Mouse (Mus musculus) liver, postnatal 0 days (tissue): Measurements from ENCODE around the gene Cnnm2. TPM values are rescaled to one million over a fixed set of nuclear protein-coding genes. Genes with fewer than 3 reads are reported as not detected.
"Not testable (repeated sequence)": the region's sequence is repeated elsewhere in the genome, so short reads cannot be mapped to it uniquely, and the experiment has no call there.

ENCODE experiments used
- ATAC-seq: fragments of 200-750 bp; cut with Nextera tagmentation; 2 replicates; pipeline ENCODE4 v1.8.0; 2017; ENCODE audit warnings: mild to moderate bottlenecking, moderate library complexity
- DNase-seq: peaks from one replicate; pipeline ENCODE4 v3.0.0-alpha.2; 2016
- H3K27ac ChIP-seq: fragments of 300-500 bp; sonication (generic); 2 replicates; pipeline ENCODE4 v1.5.1; 2014; ENCODE audit warnings: antibody characterized with exemption, moderate library complexity, mild to moderate bottlenecking, low read depth
- H3K27me3 ChIP-seq: fragments of 300-500 bp; sonication (generic); 2 replicates; pipeline ENCODE4 v1.6.1; 2014; ENCODE audit warnings: low read length, control low read depth, mixed read lengths; ENCODE audit not compliant: insufficient read depth
- H3K36me3 ChIP-seq: fragments of 300-500 bp; sonication (generic); replicated peaks from 2 replicates; pipeline ENCODE4 v1.6.1; 2014; ENCODE audit warnings: mild to moderate bottlenecking, control low read depth, low read length, moderate library complexity, mixed read lengths; ENCODE audit not compliant: insufficient read depth
- H3K4me1 ChIP-seq: fragments of 300-500 bp; sonication (generic); 2 replicates; pipeline ENCODE4 v1.6.1; 2014; ENCODE audit warnings: antibody characterized with exemption, mild to moderate bottlenecking, control low read depth; ENCODE audit not compliant: insufficient read depth
- H3K4me2 ChIP-seq: fragments of 300-500 bp; sonication (generic); 2 replicates; pipeline ENCODE4 v1.6.1; 2014; ENCODE audit warnings: low read depth, mild to moderate bottlenecking, low read length, moderate library complexity, mixed read lengths
- H3K4me3 ChIP-seq: fragments of 300-500 bp; sonication (generic); 2 replicates; pipeline ENCODE4 v1.5.1; 2014; ENCODE audit warnings: low read depth, low read length
- H3K9ac ChIP-seq: fragments of 300-500 bp; sonication (generic); replicated peaks from 2 replicates; pipeline ENCODE4 v1.6.1; 2014; ENCODE audit warnings: mild to moderate bottlenecking, moderate library complexity
- H3K9me3 ChIP-seq: fragments of 300-500 bp; sonication (generic); 2 replicates; pipeline ENCODE4 v1.6.1; 2016; ENCODE audit warnings: mild to moderate bottlenecking, control low read depth, low read length, mixed read lengths
- CTCF ChIP-seq: sonication (generic); IDR thresholded peaks from 2 replicates; pipeline ENCODE4 v1.5.1; 2016; ENCODE audit warnings: antibody characterized with exemption, low read depth
- EP300 ChIP-seq: IDR thresholded peaks from 2 replicates; pipeline ENCODE4 v1.6.1; 2016; ENCODE audit warnings: antibody characterized with exemption, low read depth, mild to moderate bottlenecking
- WGBS: fragments of 180-500 bp; shearing (Covaris S2); extraction: QIAGEN DNeasy Blood & Tissue Kit; methylation state at CpG from one replicate; pipeline ENCODE4 v1.1.7; 2014; ENCODE audit not compliant: insufficient replicate concordance; 5-methylcytosine and 5-hydroxymethylcytosine counted together
- polyA plus RNA-seq: library from polyadenylated mRNA; unstranded; fragments of >200 nt; fragmentation: Nextera tagmentation; extraction: Ambion mirVana; gene quantifications from 2 replicates; pipeline ENCODE4 v1.2.1, GENCODE M21; 2015

Gene Cnnm2
- polyA plus RNA-seq, 1 experiment from 2014 or later, result 1.6 TPM

GRCm38 (mm10) chr19:46752235-46752634 is 9.2 kb upstream of the Cnnm2 start:
- H3K9me3 ChIP-seq, result no peaks in the 10 kb centered on the region
- H3K27me3 ChIP-seq, result no peaks in the 10 kb centered on the region; the same call in 1 of the 2 replicates
- WGBS, result 78% methylated on average over 5 of the region's 5 CpGs
- no peak for ATAC-seq
- no peak overlapping the region for H3K4me2 ChIP-seq
- TF ChIP-seq CTCF (no peak), EP300 (no peak)
- peaks cover 3% of the 10 kb centered on the region; the same call in 1 of the 2 replicates for H3K4me1 ChIP-seq
- no peak overlapping the region for H3K4me3 ChIP-seq
- no peak overlapping the region for H3K27ac ChIP-seq
- DNase-seq, result no peak
- no peaks in the 10 kb centered on the region for H3K36me3 ChIP-seq
- H3K9ac ChIP-seq, result no peak overlapping the region

DNA sequence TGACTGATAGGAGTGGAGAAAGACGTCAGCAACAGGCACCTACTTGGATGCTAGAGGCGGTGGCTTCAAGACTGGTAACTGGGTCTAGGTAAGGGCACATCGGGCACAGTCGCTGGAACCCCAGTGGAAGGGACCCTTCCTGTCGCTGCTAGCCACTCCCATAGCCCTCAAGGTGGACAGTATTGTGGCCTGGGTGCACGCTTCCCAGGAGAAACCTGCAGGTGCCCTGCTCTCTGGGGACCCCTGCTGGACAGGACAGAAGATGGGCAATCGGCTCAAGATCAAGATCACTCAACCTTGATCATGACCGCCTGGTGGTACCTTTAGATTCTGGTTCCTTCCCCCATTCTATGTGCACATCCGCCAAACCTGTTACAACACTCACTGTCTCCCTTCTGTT is 6.3 kb upstream of the Cnnm2 start:
- WGBS, result 49% methylated on average over 9 of the region's 9 CpGs
- DNase-seq, result peak; percentile 66

DNA sequence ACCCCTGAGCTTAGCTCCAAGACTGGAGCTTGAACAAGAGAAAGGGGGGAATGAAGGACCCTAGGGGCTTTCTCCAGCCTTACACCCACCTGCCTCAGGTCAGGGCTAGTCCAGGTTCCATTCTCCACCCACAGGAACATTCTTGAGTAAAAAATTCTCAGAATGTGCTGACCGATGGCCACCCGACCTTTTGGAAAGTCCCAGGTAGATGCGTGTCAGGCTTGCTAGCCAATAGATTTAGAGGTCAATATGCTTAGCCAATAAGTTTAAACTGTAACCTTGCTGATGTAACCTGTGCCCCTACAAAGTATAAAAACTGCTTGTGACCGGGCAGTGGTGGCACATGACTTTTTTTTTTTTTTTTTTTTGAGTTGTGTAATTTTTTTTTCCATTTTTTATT is 5.2 kb upstream of the Cnnm2 start:
- DNase-seq (no peak), ATAC-seq (no peak)
- no peaks in the 10 kb centered on the region for H3K9me3 ChIP-seq
- H3K4me3 ChIP-seq, result no peak overlapping the region
- H3K4me1 ChIP-seq, result peaks cover 3% of the 10 kb centered on the region; the same call in 1 of the 2 replicates
- no peak overlapping the region for H3K4me2 ChIP-seq
- H3K9ac ChIP-seq, result no peak overlapping the region
- H3K36me3 ChIP-seq, result no peaks in the 10 kb centered on the region
- H3K27me3 ChIP-seq, result no peaks in the 10 kb centered on the region; the same call in 1 of the 2 replicates
- WGBS, result 76% methylated on average over 4 of the region's 4 CpGs
- H3K27ac ChIP-seq, result no peak overlapping the region
- TF ChIP-seq EP300 (no peak), CTCF (no peak)

More for the DNA sequence above, 6.3 kb upstream of the Cnnm2 start:
- no peak overlapping the region for H3K4me2 ChIP-seq
- no peak overlapping the region for H3K9ac ChIP-seq
- peaks cover 3% of the 10 kb centered on the region; the same call in 1 of the 2 replicates for H3K4me1 ChIP-seq
- ATAC-seq, result 0 out of 2 replicates have a peak, but pooled peaks have one; percentile 31
- TF ChIP-seq EP300 (no peak), CTCF (peak; percentile 84)
- H3K27me3 ChIP-seq, result no peaks in the 10 kb centered on the region; the same call in 1 of the 2 replicates
- H3K9me3 ChIP-seq, result no peaks in the 10 kb centered on the region
- H3K36me3 ChIP-seq, result no peaks in the 10 kb centered on the region
- no peak overlapping the region for H3K27ac ChIP-seq
- H3K4me3 ChIP-seq, result no peak overlapping the region

- ATAC-seq, result no peak
- peaks cover 6% of the 10 kb centered on the region for H3K27me3 ChIP-seq
Measured at GRCm38 (mm10) chr19:46759096-46759495, 2.3 kb upstream of the Cnnm2 start.

GRCm38 (mm10) chr19:46759909-46760308 is 1.5 kb upstream of the Cnnm2 start:
- H3K4me1 ChIP-seq, result peaks cover 15% of the 10 kb centered on the region
- not testable (repeated sequence) for H3K4me2 ChIP-seq, H3K27ac ChIP-seq, H3K4me3 ChIP-seq, ATAC-seq, H3K36me3 ChIP-seq, DNase-seq, H3K27me3 ChIP-seq, H3K9ac ChIP-seq, H3K9me3 ChIP-seq
- 88% methylated on average over 10 of the region's 10 CpGs for WGBS

More at GRCm38 (mm10) chr19:46759096-46759495, 2.3 kb upstream of the Cnnm2 start:
- Histone ChIP-seq H3K4me2 (peak overlapping the region; percentile 43; the same call in 1 of the 2 replicates), H3K4me1 (peaks cover 16% of the 10 kb centered on the region), H3K36me3 (no peaks in the 10 kb centered on the region), H3K9ac (no peak overlapping the region), H3K4me3 (no peak overlapping the region), H3K9me3 (no peaks in the 10 kb centered on the region), H3K27ac (no peak overlapping the region)
- no peak for TF ChIP-seq EP300
- no peak for TF ChIP-seq CTCF
- no peak for DNase-seq
- WGBS, result 21% methylated on average over 8 of the region's 8 CpGs

DNA sequence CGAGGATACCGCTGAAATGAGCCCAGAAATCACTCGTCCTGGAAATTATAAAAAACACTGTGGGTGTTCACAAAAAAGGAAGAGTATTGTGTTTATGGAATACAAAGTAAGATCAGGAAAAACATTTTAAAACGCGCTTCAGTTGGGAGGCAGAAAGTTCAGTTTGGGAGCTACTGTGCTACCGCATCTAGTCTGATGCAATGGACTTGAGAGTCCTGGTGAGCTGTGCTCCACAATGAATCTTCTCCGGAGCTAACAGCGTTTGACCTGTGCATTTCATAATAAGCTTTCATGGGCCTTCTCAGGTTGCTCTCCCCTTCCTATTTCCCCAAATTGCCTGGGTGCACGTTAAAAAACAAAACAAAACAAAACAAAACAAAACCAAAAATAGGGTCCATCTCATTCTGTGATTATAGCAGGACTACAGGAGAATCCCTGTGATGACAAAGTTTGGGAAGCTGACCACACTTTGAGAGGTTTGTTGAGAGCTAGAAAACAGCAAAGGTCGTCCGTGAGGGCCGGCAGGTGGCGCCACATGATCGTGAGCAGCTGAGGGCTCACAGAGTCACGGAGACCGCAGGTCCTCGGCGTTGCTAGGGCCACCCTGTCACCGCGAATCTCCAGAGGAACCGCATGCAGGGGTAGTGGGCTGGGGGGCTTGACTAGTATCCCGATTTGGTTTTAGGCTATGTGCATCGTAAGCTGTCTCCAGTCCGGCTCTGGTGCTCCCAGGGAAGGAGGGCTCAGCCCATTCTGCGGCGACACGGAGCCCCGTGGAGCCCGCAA is 828 bp upstream of the Cnnm2 start:
- ATAC-seq, result peak; percentile 70
- Histone ChIP-seq H3K9ac (peak overlapping the region; percentile 26), H3K27ac (peak overlapping the region; percentile 80), H3K36me3 (no peaks in the 10 kb centered on the region), H3K27me3 (peaks cover 6% of the 10 kb centered on the region; the same call in 1 of the 2 replicates), H3K9me3 (no peaks in the 10 kb centered on the region), H3K4me3 (peak overlapping the region; percentile 99), H3K4me2 (peak overlapping the region; percentile 99), H3K4me1 (peaks cover 13% of the 10 kb centered on the region)
- 17% methylated on average over 29 of the region's 29 CpGs for WGBS
- DNase-seq, result peak; percentile 92
- peak; percentile 99 for TF ChIP-seq CTCF
- TF ChIP-seq EP300, result no peak
